Mouse (Mus musculus) liver, adult 2 months (tissue): ENCODE measurements around the gene Tulp2.

ENCODE experiments used
- CTCF ChIP-seq: fragments of 200-500 bp; IDR thresholded peaks from 2 replicates; pipeline ENCODE4 v1.5.1; 2011; ENCODE audit warnings: low read depth, low read length, control low read depth
- POLR2A ChIP-seq: fragments of 200-500 bp; IDR thresholded peaks from 2 replicates; pipeline ENCODE4 v1.6.1; 2011; ENCODE audit warnings: low read length, control low read depth; ENCODE audit not compliant: insufficient read depth; ENCODE audit errors: extremely low read depth

GRCm38 (mm10) chr7:45482166-45482565, 489 bp downstream of the Tulp2 start:
- TF ChIP-seq CTCF (no peak), POLR2A (no peak)
